10 mouse cellular contexts compared by ENCODE assay signal in genomic region chr2:178542032-178542431, GRCm38 (mm10).
A peak's percentile ranks its signal among the peaks of the same experiment; 100 is the strongest.
DNase-seq lines count a peak whose midpoint lies in the region; TF ChIP-seq lines count a peak whose summit lies in the region.
"Had no signal": no experiment of that assay in that cellular context is flagged by ENCODE, and none has a peak within 500 bp of the region (broad histone marks: within the 10 kb centered on the region; RNA-seq: fewer than 3 reads in every experiment).

No protein-coding gene starts in this region.

- no peaks in the 10 kb centered on the region for H3K9me3 ChIP-seq in limb, embryonic 10.5 days (replicated peaks)
- H3K9me3 ChIP-seq: heart, embryonic 15.5 days had no signal

- no peak overlapping the region for H3K27ac ChIP-seq in gastrocnemius, adult 2 months
- H3K27ac ChIP-seq in limb, embryonic 10.5 days = no peak overlapping the region
- H3K27ac ChIP-seq: heart, embryonic 15.5 days had no signal

- 21% methylated on average over 2 of the region's 2 CpGs for WGBS in limb, embryonic 10.5 days

- peak; percentile 44 for DNase-seq in gastrocnemius, adult 2 months
- DNase-seq in gastrocnemius, postnatal 4 days (ENCODE audit: low spot score in 2 of 2) = no peak
- peak; percentile 25 for DNase-seq in right cerebral cortex, adult 18-20 months
- DNase-seq in right cerebral cortex, postnatal 25 days = no peak
- DNase-seq in embryo, embryonic 9.5 days (ENCODE audit: extremely low spot score) = peak; percentile 29
- DNase-seq in limb, embryonic 10.5 days (ENCODE audit: low spot score) = peak; percentile 63
- peak; percentile 67 for DNase-seq in right cerebral cortex, adult 2 months (ENCODE audit: low spot score in 2 of 2)
- no peak for DNase-seq in Muller cell, postnatal 12 days (ENCODE audit: inconsistent ontology term)

- H3K4me3 ChIP-seq in gastrocnemius, adult 2 months = no peak overlapping the region
- H3K4me3 ChIP-seq in limb, embryonic 10.5 days = no peak overlapping the region
- H3K4me3 ChIP-seq: heart, embryonic 15.5 days; myocyte had no signal

- no peaks in the 10 kb centered on the region for H3K36me3 ChIP-seq in limb, embryonic 10.5 days
- H3K36me3 ChIP-seq: heart, embryonic 15.5 days had no signal

- H3K27me3 ChIP-seq in limb, embryonic 10.5 days (ENCODE audit: low read depth, poor library complexity, severe bottlenecking) = no peaks in the 10 kb centered on the region
- H3K27me3 ChIP-seq: heart, embryonic 15.5 days had no signal

- intact Hi-C loops in gastrocnemius, adult 2 months (cut with DNase I) = no loop called here

- peak; percentile 73 for TF ChIP-seq CTCF in gastrocnemius, adult 2 months (IDR thresholded peaks at IDR 0.05)

- peaks cover 4% of the 10 kb centered on the region for H3K4me1 ChIP-seq in limb, embryonic 10.5 days
- H3K4me1 ChIP-seq: heart, embryonic 15.5 days had no signal

Comparison
In these comparisons a context has a peak if more than half of its experiments do, and no peak if none do; other contexts are left out.
1. DNase-seq: peak in gastrocnemius, adult 2 months (single experiment), right cerebral cortex, adult 18-20 months (single experiment), embryo, embryonic 9.5 days (single experiment), limb, embryonic 10.5 days (single experiment) and right cerebral cortex, adult 2 months (2 of 2); none in gastrocnemius, postnatal 4 days (0 of 2), right cerebral cortex, postnatal 25 days (single experiment) and Muller cell, postnatal 12 days (single experiment).